Mouse (Mus musculus) liver, embryonic 12.5 days (tissue): ENCODE data around the gene Ubqln4. TPM values are rescaled to one million over a fixed set of nuclear protein-coding genes. Genes with fewer than 3 reads are reported as not detected.

Experiments
- ATAC-seq: fragments of 200-750 bp; cut with Nextera tagmentation; 2 replicates; pipeline ENCODE4 v1.8.0; 2017; ENCODE audit warnings: moderate number of reproducible peaks, mild to moderate bottlenecking, moderate library complexity
- H3K27ac ChIP-seq: fragments of 300-500 bp; sonication (generic); 2 replicates; pipeline ENCODE4 v1.5.1; 2016; ENCODE audit warnings: mild to moderate bottlenecking
- H3K27me3 ChIP-seq: fragments of 300-500 bp; sonication (generic); replicated peaks from 2 replicates; pipeline ENCODE4 v1.6.1; 2016; ENCODE audit warnings: mild to moderate bottlenecking, moderate library complexity
- H3K36me3 ChIP-seq: fragments of 300-500 bp; sonication (generic); 2 replicates; pipeline ENCODE4 v1.6.1; 2016; ENCODE audit warnings: mild to moderate bottlenecking, moderate library complexity
- H3K4me1 ChIP-seq: fragments of 300-500 bp; sonication (generic); 2 replicates; pipeline ENCODE4 v1.6.1; 2016
- H3K4me2 ChIP-seq: fragments of 300-500 bp; sonication (generic); 2 replicates; pipeline ENCODE4 v1.6.1; 2016; ENCODE audit warnings: mild to moderate bottlenecking, moderate library complexity
- H3K4me3 ChIP-seq: fragments of 300-500 bp; sonication (generic); 2 replicates; pipeline ENCODE4 v1.5.1; 2016; ENCODE audit warnings: mild to moderate bottlenecking, moderate library complexity
- H3K9ac ChIP-seq: fragments of 300-500 bp; sonication (generic); 2 replicates; pipeline ENCODE4 v1.6.1; 2016; ENCODE audit warnings: mild to moderate bottlenecking, moderate library complexity
- H3K9me3 ChIP-seq: fragments of 300-500 bp; sonication (generic); replicated peaks from 2 replicates; pipeline ENCODE4 v1.6.1; 2016; ENCODE audit warnings: mild to moderate bottlenecking, moderate library complexity
- WGBS: fragments of 180-500 bp; shearing (Covaris S2); methylation state at CpG from one replicate; pipeline ENCODE4 v1.1.7; 2016; ENCODE audit not compliant: insufficient replicate concordance; 5-methylcytosine and 5-hydroxymethylcytosine counted together
- polyA plus RNA-seq: library from polyadenylated mRNA; unstranded; fragments of >200 nt; fragmentation: Nextera tagmentation; extraction: Ambion mirVana; gene quantifications from 2 replicates; pipeline ENCODE4 v1.2.1, GENCODE M21; 2016

Gene Ubqln4
- polyA plus RNA-seq, 1 experiment from 2014 or later = 37.9 TPM

DNA sequence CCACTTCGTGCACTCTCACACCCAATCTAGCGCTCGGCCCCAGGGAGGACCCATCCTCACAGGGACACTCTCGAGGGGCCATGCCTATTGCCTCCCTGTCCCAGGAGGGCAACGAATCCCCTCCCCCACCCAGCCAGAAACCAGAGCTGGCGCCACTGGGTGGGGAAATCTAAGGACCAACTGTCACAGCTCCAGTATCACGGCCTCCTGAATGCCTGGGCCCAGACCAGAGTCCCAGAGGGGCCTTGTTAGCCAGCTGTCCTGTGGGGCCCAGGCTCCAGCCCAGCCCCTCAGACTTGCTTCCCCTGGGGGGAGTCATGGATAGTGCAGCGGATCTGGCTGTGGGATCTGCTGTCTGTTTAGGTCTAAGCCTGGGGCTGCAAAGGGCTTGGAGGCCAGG lies 26.0 kb upstream of the Ubqln4 start:
- H3K4me3 ChIP-seq = no peak overlapping the region
- peaks cover under 1% of the 10 kb centered on the region; the same call in 1 of the 2 replicates for H3K27me3 ChIP-seq
- H3K36me3 ChIP-seq = peaks cover 4% of the 10 kb centered on the region; the same call in 1 of the 2 replicates
- H3K4me2 ChIP-seq = peak overlapping the region; percentile 17; the same call in 1 of the 2 replicates
- ATAC-seq = no peak
- H3K9ac ChIP-seq = 0 out of 2 replicates have a peak overlapping the region, but pooled peaks have one; percentile 51
- peaks cover 55% of the 10 kb centered on the region for H3K4me1 ChIP-seq
- H3K27ac ChIP-seq = no peak overlapping the region
- WGBS = 27% methylated on average over 8 of the region's 8 CpGs
- no peaks in the 10 kb centered on the region for H3K9me3 ChIP-seq

- no peaks in the 10 kb centered on the region for H3K9me3 ChIP-seq
- H3K4me1 ChIP-seq = peaks cover 66% of the 10 kb centered on the region
- H3K9ac ChIP-seq = no peak overlapping the region
- ATAC-seq = no peak
- WGBS = 84% methylated on average over 11 of the region's 11 CpGs
- no peak overlapping the region for H3K4me3 ChIP-seq
- H3K36me3 ChIP-seq = 0 out of 2 replicates have a peak, but pooled peaks cover 4% of the 10 kb centered on the region
- peaks cover 11% of the 10 kb centered on the region for H3K27me3 ChIP-seq
- no peak overlapping the region for H3K27ac ChIP-seq
- no peak overlapping the region for H3K4me2 ChIP-seq
These were observed 24.9 kb upstream of the Ubqln4 start for GRCm38 (mm10) chr3:88528646-88529045.

- Histone ChIP-seq H3K9ac (no peak overlapping the region), H3K4me2 (peak overlapping the region; percentile 99; the same call in 1 of the 2 replicates), H3K4me3 (no peak overlapping the region), H3K27me3 (peaks cover 14% of the 10 kb centered on the region), H3K36me3 (no peaks in the 10 kb centered on the region), H3K9me3 (no peaks in the 10 kb centered on the region), H3K27ac (no peak overlapping the region), H3K4me1 (peaks cover 73% of the 10 kb centered on the region)
- WGBS = 63% methylated on average over 7 of the region's 7 CpGs
- no peak for ATAC-seq
These were observed 24.2 kb upstream of the Ubqln4 start for GRCm38 (mm10) chr3:88529204-88530000.

GRCm38 (mm10) chr3:88530082-88530864 lies 23.3 kb upstream of the Ubqln4 start:
- ATAC-seq = no peak
- peak overlapping the region; percentile 99 for H3K4me2 ChIP-seq
- peaks cover 82% of the 10 kb centered on the region for H3K4me1 ChIP-seq
- peaks cover 22% of the 10 kb centered on the region for H3K27me3 ChIP-seq
- H3K27ac ChIP-seq = peak overlapping the region; percentile 53; the same call in 1 of the 2 replicates
- H3K9ac ChIP-seq = peak overlapping the region; percentile 81
- H3K4me3 ChIP-seq = peak overlapping the region; percentile 74
- 44% methylated on average over 11 of the region's 11 CpGs for WGBS
- no peaks in the 10 kb centered on the region for H3K9me3 ChIP-seq
- H3K36me3 ChIP-seq = no peaks in the 10 kb centered on the region

GRCm38 (mm10) chr3:88531348-88532298 lies 21.9 kb upstream of the Ubqln4 start:
- peak overlapping the region; percentile 74 for H3K4me3 ChIP-seq
- peak overlapping the region; percentile 81 for H3K9ac ChIP-seq
- H3K4me2 ChIP-seq = peak overlapping the region; percentile 99
- peaks cover 22% of the 10 kb centered on the region for H3K27me3 ChIP-seq
- no peaks in the 10 kb centered on the region for H3K9me3 ChIP-seq
- WGBS = 2% methylated on average over 63 of the region's 63 CpGs
- ATAC-seq = peak; percentile 63
- H3K27ac ChIP-seq = peak overlapping the region; percentile 87
- H3K36me3 ChIP-seq = no peaks in the 10 kb centered on the region
- peaks cover 89% of the 10 kb centered on the region for H3K4me1 ChIP-seq

- H3K9ac ChIP-seq = peak within 1 kb of the TSS; percentile 81
- peaks cover 91% of the 10 kb centered on the region for H3K4me1 ChIP-seq
- H3K4me3 ChIP-seq = peak within 1 kb of the TSS; percentile 74
- peaks cover 6% of the 10 kb centered on the region; the same call in 1 of the 2 replicates for H3K36me3 ChIP-seq
- H3K9me3 ChIP-seq = no peaks in the 10 kb centered on the region
- 1% methylated on average over 11 of the region's 31 CpGs for WGBS
- no peak for ATAC-seq
- peak within 1 kb of the TSS; percentile 99 for H3K4me2 ChIP-seq
- H3K27ac ChIP-seq = peak within 1 kb of the TSS; percentile 87
- H3K27me3 ChIP-seq = peaks cover 22% of the 10 kb centered on the region
These were observed 21.3 kb upstream of the Ubqln4 start, which contains the start of gene Mex3a for GRCm38 (mm10) chr3:88532299-88532674. Mex3a (plus strand) TSS chr3:88532395.

DNA sequence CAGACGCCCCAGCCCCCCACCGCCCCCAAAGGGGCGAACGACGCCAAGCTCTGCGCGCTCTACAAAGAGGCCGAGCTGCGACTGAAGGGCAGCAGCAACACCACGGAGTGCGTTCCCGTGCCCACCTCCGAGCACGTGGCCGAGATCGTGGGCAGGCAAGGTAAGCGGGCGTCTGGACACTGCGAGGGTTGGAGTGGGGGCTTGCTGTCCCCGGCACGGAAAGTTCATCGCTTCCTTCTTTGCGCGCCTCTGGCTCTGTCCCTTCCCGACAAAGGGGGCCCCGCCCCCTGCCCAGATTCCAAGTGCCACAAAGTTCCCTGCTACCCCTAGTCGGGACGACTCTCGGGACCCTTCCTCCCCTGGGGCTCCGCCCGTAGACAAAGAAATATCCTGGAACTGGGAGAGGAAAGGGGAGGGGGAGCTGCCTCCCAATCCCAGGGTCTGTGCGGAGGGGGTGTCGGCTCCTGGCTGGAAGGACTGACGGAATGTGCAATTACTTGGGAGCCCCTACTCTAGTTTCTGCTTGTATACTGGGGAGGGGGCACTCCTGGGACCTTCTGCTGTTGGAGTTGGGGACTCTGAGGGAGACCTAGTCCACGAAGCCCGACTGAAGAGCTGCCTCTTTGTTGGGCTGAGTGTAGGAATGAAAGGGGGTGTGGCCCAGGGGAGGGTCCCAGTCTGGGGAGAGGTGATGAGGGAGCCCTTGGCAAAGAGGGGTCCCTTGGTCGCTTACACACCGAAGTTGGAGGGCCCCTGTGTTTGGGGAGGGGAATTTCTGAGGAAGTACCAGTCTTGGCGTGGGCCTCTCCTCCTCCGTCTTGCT lies 20.7 kb upstream of the Ubqln4 start:
- ATAC-seq = no peak
- H3K4me3 ChIP-seq = peak overlapping the region; percentile 74
- peak overlapping the region; percentile 81 for H3K9ac ChIP-seq
- peaks cover 10% of the 10 kb centered on the region; the same call in 1 of the 2 replicates for H3K36me3 ChIP-seq
- H3K4me1 ChIP-seq = peaks cover 91% of the 10 kb centered on the region
- WGBS = 7% methylated on average over 36 of the region's 40 CpGs
- H3K27ac ChIP-seq = peak overlapping the region; percentile 66
- peaks cover 22% of the 10 kb centered on the region for H3K27me3 ChIP-seq
- H3K9me3 ChIP-seq = no peaks in the 10 kb centered on the region
- H3K4me2 ChIP-seq = peak overlapping the region; percentile 99

DNA sequence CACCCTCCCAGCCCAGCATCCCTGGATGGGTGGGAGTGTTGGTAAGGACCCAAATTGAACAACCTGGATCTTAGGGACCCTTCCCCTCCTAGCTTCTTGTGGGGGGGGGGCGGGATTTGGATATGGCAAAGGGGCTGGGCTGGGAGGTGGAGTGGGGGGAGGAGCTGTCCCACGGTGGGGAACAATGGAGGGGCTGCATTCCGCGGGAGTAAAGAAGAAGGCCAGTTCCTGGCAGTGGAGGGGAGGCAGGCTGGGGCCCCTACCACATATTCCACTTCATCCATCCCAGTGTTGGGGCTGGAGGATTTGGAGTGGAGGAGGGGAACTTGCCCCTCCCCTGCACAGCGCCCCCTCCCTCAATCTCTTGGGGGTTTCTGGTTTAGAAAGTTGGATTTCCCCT lies 19.9 kb upstream of the Ubqln4 start:
- no peak for ATAC-seq
- Histone ChIP-seq H3K4me2 (peak overlapping the region; percentile 99), H3K4me3 (peak overlapping the region; percentile 74), H3K36me3 (peaks cover 15% of the 10 kb centered on the region; the same call in 1 of the 2 replicates), H3K4me1 (peaks cover 92% of the 10 kb centered on the region), H3K27ac (no peak overlapping the region), H3K9ac (no peak overlapping the region), H3K9me3 (no peaks in the 10 kb centered on the region), H3K27me3 (peaks cover 22% of the 10 kb centered on the region)
- 10% methylated on average over 4 of the region's 5 CpGs for WGBS

DNA sequence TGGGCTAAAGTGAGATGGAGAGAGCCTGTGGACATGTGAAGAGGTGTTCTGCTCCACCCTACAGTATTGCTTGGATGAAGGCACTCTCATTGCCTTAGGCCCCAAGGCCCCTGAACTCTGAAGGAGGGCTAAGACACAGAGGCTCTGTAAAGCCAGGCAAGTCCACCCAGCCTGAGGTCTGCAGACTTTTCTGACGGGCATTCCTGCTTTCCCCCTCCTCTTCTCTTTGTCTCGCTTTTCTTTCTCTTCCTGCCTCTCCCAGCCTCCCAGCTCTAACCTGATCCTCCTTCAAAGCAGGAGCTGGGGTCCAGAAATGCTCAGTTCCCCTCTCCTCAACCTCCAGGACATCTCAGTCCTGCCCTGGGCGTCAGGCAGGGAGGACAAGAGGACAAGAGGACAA lies 18.6 kb upstream of the Ubqln4 start:
- H3K9me3 ChIP-seq = no peaks in the 10 kb centered on the region
- peaks cover 83% of the 10 kb centered on the region for H3K4me1 ChIP-seq
- ATAC-seq = no peak
- 58% methylated on average over 3 of the region's 3 CpGs for WGBS
- 0 out of 2 replicates have a peak overlapping the region, but pooled peaks have one; percentile 4 for H3K4me3 ChIP-seq
- H3K9ac ChIP-seq = no peak overlapping the region
- H3K27ac ChIP-seq = no peak overlapping the region
- H3K36me3 ChIP-seq = peaks cover 15% of the 10 kb centered on the region; the same call in 1 of the 2 replicates
- peaks cover 22% of the 10 kb centered on the region for H3K27me3 ChIP-seq
- H3K4me2 ChIP-seq = peak overlapping the region; percentile 99; the same call in 1 of the 2 replicates

DNA sequence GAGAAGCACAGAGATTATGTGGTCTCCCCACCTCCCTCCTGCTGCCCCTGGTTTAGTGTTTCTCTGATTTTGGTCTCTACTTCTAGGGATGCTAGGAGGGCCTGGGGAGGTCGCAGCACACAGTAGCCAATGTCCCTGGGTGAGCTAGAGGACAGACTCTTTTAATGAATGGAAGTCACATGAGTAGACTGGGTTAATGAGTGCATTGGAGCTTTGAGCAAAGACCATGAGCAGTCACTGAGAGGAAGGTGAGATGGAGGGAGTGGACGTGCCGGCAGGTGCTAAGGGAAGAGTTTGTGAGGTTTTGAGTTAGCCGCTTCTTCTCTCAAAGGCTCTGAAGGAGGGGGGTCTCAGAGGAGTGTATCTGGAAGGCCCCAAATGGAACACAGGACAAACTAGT lies 18.0 kb upstream of the Ubqln4 start:
- no peak overlapping the region for H3K27ac ChIP-seq
- peaks cover 22% of the 10 kb centered on the region for H3K27me3 ChIP-seq
- H3K9me3 ChIP-seq = no peaks in the 10 kb centered on the region
- peaks cover 15% of the 10 kb centered on the region; the same call in 1 of the 2 replicates for H3K36me3 ChIP-seq
- H3K4me1 ChIP-seq = peaks cover 78% of the 10 kb centered on the region
- 78% methylated on average over 4 of the region's 4 CpGs for WGBS
- ATAC-seq = no peak
- H3K4me2 ChIP-seq = peak overlapping the region; percentile 99
- H3K4me3 ChIP-seq = peak overlapping the region; percentile 64
- peak overlapping the region; percentile 71; the same call in 1 of the 2 replicates for H3K9ac ChIP-seq
